Mouse (Mus musculus) small intestine, adult 2 months (tissue): ENCODE results near the gene Them7.

Experiments
- CTCF ChIP-seq: fragments of 200-500 bp; IDR thresholded peaks from 2 replicates; pipeline ENCODE4 v1.5.1; 2012; ENCODE audit warnings: low read depth, mild to moderate bottlenecking, control low read depth, inconsistent platforms, low read length, moderate library complexity, mixed read lengths; ENCODE audit not compliant: insufficient replicate concordance, insufficient read length; ENCODE audit errors: extremely low read depth
- POLR2A ChIP-seq: fragments of 200-500 bp; IDR thresholded peaks from 2 replicates; pipeline ENCODE4 v1.6.1; 2012; ENCODE audit warnings: low read depth, mild to moderate bottlenecking, control low read depth, inconsistent platforms, low read length, moderate library complexity

- no peak for TF ChIP-seq POLR2A
- TF ChIP-seq CTCF, result no peak
These were observed 37.5 kb upstream of the Them7 start for GRCm38 (mm10) chr2:105186591-105186990.
